Mouse (Mus musculus): ENCODE data around the gene Col18a1. TPM values are rescaled to one million over a fixed set of nuclear protein-coding genes. Genes with fewer than 3 reads are reported as not detected.

Gene Col18a1
- total RNA-seq, 1 experiment, result 414 TPM

GRCm38 (mm10) chr10:77110843-77111242 lies 55.5 kb downstream of the Col18a1 start:
- DNase-seq (ENCODE audit: low read depth, low spot score), result no peak
- TF ChIP-seq CHD2 (IDR thresholded peaks at IDR 0.05; ENCODE audit: low read depth, low read length), result no peak
- TF ChIP-seq HCFC1 (IDR thresholded peaks at IDR 0.05; ENCODE audit: borderline replicate concordance, insufficient read depth, low read length), result no peak
- TF ChIP-seq ZC3H11A (IDR thresholded peaks at IDR 0.05; ENCODE audit: borderline replicate concordance, low read depth, low read length), result no peak
- no peak for TF ChIP-seq ZNF384 (IDR thresholded peaks at IDR 0.05; ENCODE audit: low read depth, low read length)
- no peak for TF ChIP-seq MAFK (IDR thresholded peaks at IDR 0.05; ENCODE audit: insufficient read depth, low read depth, low read length)
- Histone ChIP-seq H3K9ac (ENCODE audit: insufficient read depth, low read depth, low read length, poor library complexity, severe bottlenecking) (no peak overlapping the region), H3K9me3 (ENCODE audit: control insufficient read depth, insufficient read depth, low read depth, low read length) (no peaks in the 10 kb centered on the region), H3K27ac (ENCODE audit: insufficient read depth, low read depth, low read length, poor library complexity, severe bottlenecking) (no peak overlapping the region), H3K4me1 (ENCODE audit: control insufficient read depth in 2 of 2, insufficient read depth in 2 of 2, low read length in 2 of 2, poor library complexity in 1 of 2) (peaks cover 1 to 31% of the 10 kb centered on the region in 2 experiments; a peak in 3 of 4 replicates), H3K4me3 (ENCODE audit: insufficient read depth in 1 of 2, low read depth in 1 of 2, low read length in 2 of 2, poor library complexity in 1 of 2, severe bottlenecking in 1 of 2) (no peak overlapping the region), H3K36me3 (ENCODE audit: control insufficient read depth, insufficient read depth, low read length, poor library complexity, severe bottlenecking) (peaks cover 31% of the 10 kb centered on the region; the same call in 1 of the 2 replicates)
- in situ Hi-C loops (cut with MboI; ENCODE audit: low sequenced_read_pairs in 2 of 2, unreplicated experiment in 2 of 2), result no loop called here

GRCm38 (mm10) chr10:77110010-77110409 lies 56.3 kb downstream of the Col18a1 start:
- Histone ChIP-seq H3K4me1 (ENCODE audit: control insufficient read depth in 2 of 2, insufficient read depth in 2 of 2, low read length in 2 of 2, poor library complexity in 1 of 2) (peaks cover 1 to 31% of the 10 kb centered on the region in 2 experiments; a peak in 3 of 4 replicates), H3K4me3 (ENCODE audit: insufficient read depth in 1 of 2, low read depth in 1 of 2, low read length in 2 of 2, poor library complexity in 1 of 2, severe bottlenecking in 1 of 2) (no peak overlapping the region), H3K9me3 (ENCODE audit: control insufficient read depth, insufficient read depth, low read depth, low read length) (no peaks in the 10 kb centered on the region), H3K27ac (ENCODE audit: insufficient read depth, low read depth, low read length, poor library complexity, severe bottlenecking) (no peak overlapping the region), H3K36me3 (ENCODE audit: control insufficient read depth, insufficient read depth, low read length, poor library complexity, severe bottlenecking) (peaks cover 31% of the 10 kb centered on the region; the same call in 1 of the 2 replicates), H3K9ac (ENCODE audit: insufficient read depth, low read depth, low read length, poor library complexity, severe bottlenecking) (no peak overlapping the region)
- in situ Hi-C loops (cut with MboI; ENCODE audit: low sequenced_read_pairs in 2 of 2, unreplicated experiment in 2 of 2), result no loop called here
- no peak for TF ChIP-seq CHD2 (IDR thresholded peaks at IDR 0.05; ENCODE audit: low read depth, low read length)
- DNase-seq (ENCODE audit: low read depth, low spot score), result no peak

GRCm38 (mm10) chr10:77108106-77108505 lies 58.2 kb downstream of the Col18a1 start:
- Histone ChIP-seq H3K9me3 (ENCODE audit: control insufficient read depth, insufficient read depth, low read depth, low read length) (no peaks in the 10 kb centered on the region), H3K36me3 (ENCODE audit: control insufficient read depth, insufficient read depth, low read length, poor library complexity, severe bottlenecking) (peaks cover 28% of the 10 kb centered on the region; the same call in 1 of the 2 replicates), H3K27ac (ENCODE audit: insufficient read depth, low read depth, low read length, poor library complexity, severe bottlenecking) (no peak overlapping the region), H3K4me3 (ENCODE audit: insufficient read depth in 1 of 2, low read depth in 1 of 2, low read length in 2 of 2, poor library complexity in 1 of 2, severe bottlenecking in 1 of 2) (no peak overlapping the region), H3K4me1 (ENCODE audit: control insufficient read depth in 2 of 2, insufficient read depth in 2 of 2, low read length in 2 of 2, poor library complexity in 1 of 2) (peaks cover 0 to 28% of the 10 kb centered on the region in 2 experiments; a peak in 1 of 4 replicates), H3K9ac (ENCODE audit: insufficient read depth, low read depth, low read length, poor library complexity, severe bottlenecking) (no peak overlapping the region)
- no peak for DNase-seq (ENCODE audit: low read depth, low spot score)
- in situ Hi-C loops (cut with MboI; ENCODE audit: low sequenced_read_pairs in 2 of 2, unreplicated experiment in 2 of 2), result no loop called here
- TF ChIP-seq CHD2 (IDR thresholded peaks at IDR 0.05; ENCODE audit: low read depth, low read length) (no peak), HCFC1 (IDR thresholded peaks at IDR 0.05; ENCODE audit: borderline replicate concordance, insufficient read depth, low read length) (no peak), ZC3H11A (IDR thresholded peaks at IDR 0.05; ENCODE audit: borderline replicate concordance, low read depth, low read length) (no peak), MAFK (IDR thresholded peaks at IDR 0.05; ENCODE audit: insufficient read depth, low read depth, low read length) (no peak), ZNF384 (IDR thresholded peaks at IDR 0.05; ENCODE audit: low read depth, low read length) (no peak)

- no peak for TF ChIP-seq CHD2 (IDR thresholded peaks at IDR 0.05; ENCODE audit: low read depth, low read length)
- no peak for TF ChIP-seq MAFK (IDR thresholded peaks at IDR 0.05; ENCODE audit: insufficient read depth, low read depth, low read length)
- TF ChIP-seq ZNF384 (IDR thresholded peaks at IDR 0.05; ENCODE audit: low read depth, low read length), result no peak
- no peak for TF ChIP-seq ZC3H11A (IDR thresholded peaks at IDR 0.05; ENCODE audit: borderline replicate concordance, low read depth, low read length)
- no peak for TF ChIP-seq HCFC1 (IDR thresholded peaks at IDR 0.05; ENCODE audit: borderline replicate concordance, insufficient read depth, low read length)
- Histone ChIP-seq H3K9me3 (ENCODE audit: control insufficient read depth, insufficient read depth, low read depth, low read length) (no peaks in the 10 kb centered on the region), H3K27ac (ENCODE audit: insufficient read depth, low read depth, low read length, poor library complexity, severe bottlenecking) (no peak overlapping the region), H3K4me1 (ENCODE audit: control insufficient read depth in 2 of 2, insufficient read depth in 2 of 2, low read length in 2 of 2, poor library complexity in 1 of 2) (peaks cover 0 to 10% of the 10 kb centered on the region in 2 experiments; a peak in 2 of 4 replicates), H3K4me3 (ENCODE audit: insufficient read depth in 1 of 2, low read depth in 1 of 2, low read length in 2 of 2, poor library complexity in 1 of 2, severe bottlenecking in 1 of 2) (no peak overlapping the region), H3K9ac (ENCODE audit: insufficient read depth, low read depth, low read length, poor library complexity, severe bottlenecking) (no peak overlapping the region), H3K36me3 (ENCODE audit: control insufficient read depth, insufficient read depth, low read length, poor library complexity, severe bottlenecking) (peaks cover 7% of the 10 kb centered on the region; the same call in 1 of the 2 replicates)
- DNase-seq (ENCODE audit: low read depth, low spot score), result no peak
- in situ Hi-C loops (cut with MboI; ENCODE audit: low sequenced_read_pairs in 2 of 2, unreplicated experiment in 2 of 2), result no loop called here
Measured at GRCm38 (mm10) chr10:77104327-77104726, 62.0 kb downstream of the Col18a1 start.

GRCm38 (mm10) chr10:77103689-77104088 lies 62.7 kb downstream of the Col18a1 start:
- TF ChIP-seq CHD2 (IDR thresholded peaks at IDR 0.05; ENCODE audit: low read depth, low read length) (no peak), MAFK (IDR thresholded peaks at IDR 0.05; ENCODE audit: insufficient read depth, low read depth, low read length) (no peak), ZC3H11A (IDR thresholded peaks at IDR 0.05; ENCODE audit: borderline replicate concordance, low read depth, low read length) (no peak), HCFC1 (IDR thresholded peaks at IDR 0.05; ENCODE audit: borderline replicate concordance, insufficient read depth, low read length) (no peak), ZNF384 (IDR thresholded peaks at IDR 0.05; ENCODE audit: low read depth, low read length) (no peak)
- Histone ChIP-seq H3K9me3 (ENCODE audit: control insufficient read depth, insufficient read depth, low read depth, low read length) (no peaks in the 10 kb centered on the region), H3K27ac (ENCODE audit: insufficient read depth, low read depth, low read length, poor library complexity, severe bottlenecking) (no peak overlapping the region), H3K9ac (ENCODE audit: insufficient read depth, low read depth, low read length, poor library complexity, severe bottlenecking) (no peak overlapping the region), H3K4me3 (ENCODE audit: insufficient read depth in 1 of 2, low read depth in 1 of 2, low read length in 2 of 2, poor library complexity in 1 of 2, severe bottlenecking in 1 of 2) (no peak overlapping the region), H3K36me3 (ENCODE audit: control insufficient read depth, insufficient read depth, low read length, poor library complexity, severe bottlenecking) (peaks cover 7% of the 10 kb centered on the region; the same call in 1 of the 2 replicates), H3K4me1 (ENCODE audit: control insufficient read depth in 2 of 2, insufficient read depth in 2 of 2, low read length in 2 of 2, poor library complexity in 1 of 2) (peaks cover 0 to 13% of the 10 kb centered on the region in 2 experiments; a peak in 2 of 4 replicates)
- DNase-seq (ENCODE audit: low read depth, low spot score), result no peak
- in situ Hi-C loops (cut with MboI; ENCODE audit: low sequenced_read_pairs in 2 of 2, unreplicated experiment in 2 of 2), result no loop called here

All from ES-E14 (cell line).